Mouse (Mus musculus): ENCODE measurements around the gene Efemp1.

The Efemp1 gene

GRCm38 (mm10) chr11:28912469-28913138 lies 59.6 kb downstream of the Efemp1 start:
- in situ Hi-C loops (cut with MboI; ENCODE audit: low sequenced_read_pairs) = no loop called here

- in situ Hi-C loops (cut with MboI; ENCODE audit: low sequenced_read_pairs) = no loop called here
Measured at GRCm38 (mm10) chr11:28934449-28934848, 81.4 kb downstream of the Efemp1 start.

GRCm38 (mm10) chr11:28939651-28940050 lies 86.6 kb downstream of the Efemp1 start:
- in situ Hi-C loops (cut with MboI; ENCODE audit: low sequenced_read_pairs) = no loop called here

- in situ Hi-C loops (cut with MboI; ENCODE audit: low sequenced_read_pairs) = no loop called here
Measured at GRCm38 (mm10) chr11:28951586-28952210, 98.7 kb downstream of the Efemp1 start.

- in situ Hi-C loops (cut with MboI; ENCODE audit: low sequenced_read_pairs) = no loop called here
Measured at GRCm38 (mm10) chr11:28954673-28955304, 101.8 kb downstream of the Efemp1 start.

GRCm38 (mm10) chr11:28955305-28955701 lies 102.3 kb downstream of the Efemp1 start:
- in situ Hi-C loops (cut with MboI; ENCODE audit: low sequenced_read_pairs) = no loop called here

GRCm38 (mm10) chr11:28961381-28961780 lies 108.4 kb downstream of the Efemp1 start:
- in situ Hi-C loops (cut with MboI; ENCODE audit: low sequenced_read_pairs) = no loop called here

Measured in CH12F3 (cell line).